Mouse (Mus musculus) myocyte (in vitro differentiated cells): ENCODE measurements at regions not wholly inside any gene's neighbourhood (a gene's known extent, or its start where the extent isn't known, plus 50 kb on each side); places are given as distances from the start of the nearest gene placed in this dataset.

Experiments
- H3K27me3 ChIP-seq: one replicate; pipeline ENCODE4 v1.6.1; 2011; ENCODE audit not compliant: control insufficient read depth, insufficient read depth, insufficient read length
- H3K36me3 ChIP-seq: one replicate; pipeline ENCODE4 v1.6.1; 2011; ENCODE audit not compliant: control insufficient read depth, insufficient read depth
- H3K4me2 ChIP-seq: one replicate; pipeline ENCODE4 v1.6.1; 2011; ENCODE audit warnings: low read depth, control low read depth
- H3K4me3 ChIP-seq: one replicate; pipeline ENCODE4 v1.5.1; 2011; ENCODE audit warnings: mild to moderate bottlenecking, control low read depth, moderate library complexity
- H3K79me2 ChIP-seq: one replicate; pipeline ENCODE4 v1.6.1; 2011; ENCODE audit not compliant: control insufficient read depth, insufficient read depth
- H3ac ChIP-seq: one replicate; pipeline ENCODE4 v1.6.1; 2011; ENCODE audit not compliant: control insufficient read depth, insufficient read length
- CEBPB ChIP-seq: IDR thresholded peaks from 2 replicates; pipeline ENCODE4 v1.6.1; 2011; ENCODE audit warnings: mild to moderate bottlenecking, moderate library complexity; ENCODE audit not compliant: poor library complexity, insufficient read depth, severe bottlenecking
- E2F4 ChIP-seq: IDR thresholded peaks from one replicate; pipeline ENCODE4 v1.6.1; 2011; ENCODE audit warnings: mild to moderate bottlenecking, control low read depth, moderate library complexity; ENCODE audit not compliant: insufficient read depth
- MAX ChIP-seq: IDR thresholded peaks from one replicate; pipeline ENCODE4 v1.6.1; 2011; ENCODE audit warnings: low read depth, mild to moderate bottlenecking, control low read depth
- MYOD1 ChIP-seq, 3 experiments: IDR thresholded peaks; one replicate each; pipeline ENCODE4 v1.6.1; 2011; ENCODE audit warnings: control low read depth in 2 of 3, low read depth in 2 of 3, mild to moderate bottlenecking in 2 of 3, moderate library complexity in 1 of 3; ENCODE audit not compliant: insufficient read length in 2 of 3, control insufficient read depth in 1 of 3
- MYOG ChIP-seq, 3 experiments: IDR thresholded peaks; one replicate each; pipeline ENCODE4 v1.6.1; 2011; ENCODE audit warnings: control low read depth in 2 of 3, low read depth in 2 of 3, mild to moderate bottlenecking in 2 of 3; ENCODE audit not compliant: insufficient read length in 2 of 3, control insufficient read depth in 1 of 3, insufficient read depth in 1 of 3
- POLR2A ChIP-seq: IDR thresholded peaks from one replicate; pipeline ENCODE4 v1.6.1; 2011; ENCODE audit warnings: low read depth, mild to moderate bottlenecking, control low read depth, moderate library complexity; ENCODE audit not compliant: insufficient read length
- POLR2AphosphoS2 ChIP-seq: IDR thresholded peaks from one replicate; pipeline ENCODE4 v1.6.1; 2011; ENCODE audit warnings: low read depth, control low read depth; ENCODE audit not compliant: insufficient read length
- REST ChIP-seq: IDR thresholded peaks from one replicate; pipeline ENCODE4 v1.6.1; 2011; ENCODE audit warnings: mild to moderate bottlenecking, control low read depth, moderate library complexity; ENCODE audit not compliant: insufficient read depth, insufficient read length
- SRF ChIP-seq: IDR thresholded peaks from one replicate; pipeline ENCODE4 v1.6.1; 2011; ENCODE audit warnings: low read depth; ENCODE audit not compliant: control insufficient read depth, insufficient read length
- TCF12 ChIP-seq: IDR thresholded peaks from one replicate; pipeline ENCODE4 v1.6.1; 2011; ENCODE audit warnings: mild to moderate bottlenecking, control low read depth; ENCODE audit not compliant: poor library complexity, insufficient read depth, severe bottlenecking
- TCF3 ChIP-seq: IDR thresholded peaks from one replicate; pipeline ENCODE4 v1.6.1; 2011; ENCODE audit warnings: low read depth, control low read depth; ENCODE audit not compliant: insufficient read length
- USF1 ChIP-seq: IDR thresholded peaks from one replicate; pipeline ENCODE4 v1.6.1; 2011; ENCODE audit warnings: low read depth, mild to moderate bottlenecking, control low read depth, moderate library complexity

DNA sequence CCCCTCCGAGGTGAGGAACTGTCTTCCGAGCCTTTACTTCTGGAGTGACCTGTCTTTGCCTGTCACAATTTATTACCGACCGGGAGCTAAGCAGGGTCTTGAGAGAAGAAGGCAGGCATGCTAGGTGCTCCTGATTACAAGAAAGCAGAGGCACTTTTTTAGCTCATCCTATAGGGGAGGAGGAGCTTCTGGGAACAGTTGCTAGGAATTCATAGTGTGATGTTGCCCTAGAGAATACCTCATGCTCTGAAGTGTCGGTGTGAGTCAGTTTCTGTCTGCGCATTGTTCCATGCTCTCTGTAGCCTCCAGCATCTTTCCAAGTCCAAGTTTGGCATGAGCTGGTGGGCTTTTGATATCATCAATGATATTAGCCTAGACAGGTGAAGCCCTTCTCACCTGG is 178.0 kb upstream of the Ado start:
- Histone ChIP-seq H3K27me3 (no peaks in the 10 kb centered on the region), H3K4me2 (peak overlapping the region; percentile 66), H3K36me3 (no peaks in the 10 kb centered on the region), H3K79me2 (no peaks in the 10 kb centered on the region), H3ac (no peak overlapping the region), H3K4me3 (no peak overlapping the region)
- TF ChIP-seq TCF12 (no peak), E2F4 (no peak), MAX (no peak), CEBPB (no peak), SRF (no peak), MYOG (IDR thresholded peaks at IDR 0.05; ENCODE audit: control insufficient read depth in 1 of 3, insufficient read depth in 1 of 3, insufficient read length in 2 of 3, low read depth in 2 of 3) (no peak), USF1 (no peak), POLR2AphosphoS2 (no peak), MYOD1 (IDR thresholded peaks at IDR 0.05; ENCODE audit: control insufficient read depth in 1 of 3, insufficient read length in 2 of 3, low read depth in 2 of 3) (no peak), TCF3 (no peak), REST (no peak), POLR2A (no peak)

DNA sequence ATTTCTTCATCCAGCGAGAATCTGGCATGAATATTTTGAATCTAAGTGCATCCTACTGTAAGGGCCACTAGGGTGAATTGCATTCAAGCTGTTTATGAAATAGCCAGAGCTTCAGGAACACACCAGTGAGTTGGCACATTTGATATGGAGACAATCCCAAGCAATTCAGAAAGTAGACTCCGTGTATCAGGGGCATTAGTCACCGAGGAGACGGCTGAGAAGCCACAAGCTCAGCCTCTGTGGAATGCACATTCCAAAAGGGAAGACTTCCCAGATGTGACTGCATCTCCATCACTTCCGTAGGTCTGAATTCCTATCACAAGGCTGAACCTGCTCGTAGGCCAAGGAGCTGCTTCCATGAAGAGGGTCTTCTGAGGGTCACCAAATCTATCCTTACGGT is 177.6 kb upstream of the Ado start:
- no peak overlapping the region for H3K4me3 ChIP-seq
- no peaks in the 10 kb centered on the region for H3K79me2 ChIP-seq
- H3K4me2 ChIP-seq, result peak overlapping the region; percentile 66
- H3K36me3 ChIP-seq, result no peaks in the 10 kb centered on the region
- H3ac ChIP-seq, result no peak overlapping the region
- no peaks in the 10 kb centered on the region for H3K27me3 ChIP-seq
- TF ChIP-seq MAX, result no peak
- 0 out of 2 replicates have a peak, but pooled peaks have one; percentile 30 for TF ChIP-seq CEBPB

GRCm38 (mm10) chr10:67721787-67722186 is 173.0 kb upstream of the Ado start:
- TF ChIP-seq MYOG (IDR thresholded peaks at IDR 0.05; ENCODE audit: control insufficient read depth in 1 of 3, insufficient read depth in 1 of 3, insufficient read length in 2 of 3, low read depth in 2 of 3), result no peak
- no peaks in the 10 kb centered on the region for H3K36me3 ChIP-seq
- H3K79me2 ChIP-seq, result no peaks in the 10 kb centered on the region

DNA sequence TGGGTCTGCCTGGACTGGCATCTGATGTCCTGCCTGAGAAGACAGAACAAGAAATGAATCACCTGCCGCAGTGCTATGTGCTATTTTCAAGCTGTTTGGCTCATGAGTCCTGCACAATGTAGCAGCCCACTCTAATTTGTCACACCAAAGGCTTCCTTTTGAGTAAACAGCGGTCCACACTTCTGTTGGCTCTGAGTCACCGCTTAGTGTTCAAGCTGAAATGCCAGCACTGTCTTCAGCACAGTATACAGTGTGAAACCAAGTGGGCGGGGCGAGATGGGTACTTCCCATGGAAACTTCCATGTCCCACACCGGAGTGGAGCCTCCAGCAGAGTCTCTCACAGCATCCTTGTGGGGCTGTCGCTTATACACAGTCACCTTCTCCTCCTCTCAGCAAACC is 168.8 kb upstream of the Ado start:
- no peak for TF ChIP-seq POLR2AphosphoS2
- no peak for TF ChIP-seq CEBPB
- no peak for TF ChIP-seq TCF12
- no peak for TF ChIP-seq USF1
- TF ChIP-seq MAX, result no peak
- TF ChIP-seq MYOG (IDR thresholded peaks at IDR 0.05; ENCODE audit: control insufficient read depth in 1 of 3, insufficient read depth in 1 of 3, insufficient read length in 2 of 3, low read depth in 2 of 3), result no peak
- TF ChIP-seq TCF3, result no peak
- TF ChIP-seq REST, result no peak
- no peak for TF ChIP-seq MYOD1 (IDR thresholded peaks at IDR 0.05; ENCODE audit: control insufficient read depth in 1 of 3, insufficient read length in 2 of 3, low read depth in 2 of 3)
- TF ChIP-seq POLR2A, result no peak
- TF ChIP-seq SRF, result no peak
- TF ChIP-seq E2F4, result no peak
- Histone ChIP-seq H3K27me3 (no peaks in the 10 kb centered on the region), H3K79me2 (no peaks in the 10 kb centered on the region), H3K36me3 (no peaks in the 10 kb centered on the region), H3ac (no peak overlapping the region), H3K4me2 (peak overlapping the region; percentile 26), H3K4me3 (no peak overlapping the region)

More at GRCm38 (mm10) chr10:67721787-67722186, 173.0 kb upstream of the Ado start:
- H3ac ChIP-seq, result no peak overlapping the region
- H3K4me2 ChIP-seq, result no peak overlapping the region
- H3K4me3 ChIP-seq, result no peak overlapping the region
- H3K27me3 ChIP-seq, result no peaks in the 10 kb centered on the region

- Histone ChIP-seq H3K79me2 (no peaks in the 10 kb centered on the region), H3K27me3 (no peaks in the 10 kb centered on the region), H3K4me3 (no peak overlapping the region), H3ac (no peak overlapping the region), H3K4me2 (no peak overlapping the region), H3K36me3 (no peaks in the 10 kb centered on the region)
- TF ChIP-seq CEBPB (no peak), POLR2AphosphoS2 (no peak), TCF12 (no peak), SRF (no peak), TCF3 (no peak), E2F4 (no peak), MYOG (IDR thresholded peaks at IDR 0.05; ENCODE audit: control insufficient read depth in 1 of 3, insufficient read depth in 1 of 3, insufficient read length in 2 of 3, low read depth in 2 of 3) (no peak), REST (no peak), USF1 (no peak), POLR2A (no peak), MYOD1 (IDR thresholded peaks at IDR 0.05; ENCODE audit: control insufficient read depth in 1 of 3, insufficient read length in 2 of 3, low read depth in 2 of 3) (no peak), MAX (no peak)
Measured at GRCm38 (mm10) chr10:67715046-67715445, 166.3 kb upstream of the Ado start.
